Mouse (Mus musculus) T-helper 17 cell (primary cell): ENCODE results near the gene Unc5c.

Source experiments
- in situ Hi-C, 2 experiments: fragments of 300-600 bp; cut with MboI, MseI; formaldehyde crosslinking; loops; 1 replicate in 1 of 2; 2 replicates in 1 of 2; pipeline ENCODE4 v1.15.1; 2025; ENCODE audit warnings: high pct_unique_total_duplicates in 2 of 2

Gene Unc5c

DNA sequence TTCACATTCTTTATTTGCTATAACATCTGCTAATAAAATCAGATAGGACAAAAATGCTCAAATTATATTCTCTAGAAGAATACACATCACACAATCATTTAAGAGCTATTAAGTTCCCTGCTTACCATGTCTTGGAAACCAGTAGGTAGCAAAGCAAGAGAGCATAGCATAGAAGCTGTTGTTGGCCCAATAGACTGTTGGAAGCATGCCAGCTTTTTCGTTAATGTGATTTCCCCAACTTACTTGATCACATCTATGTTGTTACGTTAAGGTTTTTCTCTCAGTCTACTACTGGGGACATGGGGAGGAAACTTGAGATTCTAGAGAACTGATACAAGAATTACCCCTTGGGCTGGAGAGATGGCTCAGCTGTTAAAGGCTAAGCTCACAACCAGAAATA is 133.0 kb downstream of the Unc5c start:
- in situ Hi-C loops, result no loop called here

DNA sequence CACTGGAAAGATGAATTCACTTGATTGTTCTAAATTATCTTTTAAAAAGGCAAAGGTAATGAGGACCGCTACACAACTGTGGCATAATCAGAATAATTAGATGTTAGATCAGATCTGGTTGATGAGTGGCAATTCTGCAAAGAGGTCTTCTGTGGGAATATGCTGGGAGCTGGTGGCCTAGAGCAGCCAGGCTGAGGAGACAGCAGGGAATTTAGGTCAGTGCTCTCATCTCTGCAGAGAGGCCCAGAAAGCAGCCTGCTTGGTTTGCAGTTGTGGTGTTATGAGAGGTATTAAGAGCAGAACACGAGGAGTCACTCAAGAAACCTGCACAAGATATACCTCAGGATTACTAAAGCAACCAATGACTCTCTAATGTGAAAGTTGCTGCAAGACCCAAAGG is 133.9 kb downstream of the Unc5c start:
- in situ Hi-C loops, result no loop called here

GRCm38 (mm10) chr3:141601072-141601549 is 136.1 kb downstream of the Unc5c start:
- in situ Hi-C loops, result no loop called here

GRCm38 (mm10) chr3:141616718-141617117 is 151.7 kb downstream of the Unc5c start:
- in situ Hi-C loops, result no loop called here

DNA sequence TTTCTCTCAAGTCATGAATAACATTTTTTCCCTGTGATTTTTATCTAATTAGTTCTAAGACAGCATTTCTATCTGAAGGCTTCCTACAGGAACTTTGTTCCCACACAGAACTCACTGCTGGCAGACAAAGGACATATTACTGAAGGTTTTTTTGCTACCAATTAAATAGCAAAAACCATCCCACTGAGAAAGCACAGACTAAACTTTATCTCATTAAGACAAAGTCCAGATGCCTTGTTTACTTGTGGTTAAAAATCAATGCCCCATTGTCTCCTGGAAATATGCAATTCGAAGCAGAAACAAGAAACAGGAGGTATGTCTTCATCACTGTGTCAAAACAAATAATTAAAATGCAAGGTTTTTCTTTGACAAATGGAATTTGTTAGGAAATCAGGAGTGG is 153.7 kb downstream of the Unc5c start:
- in situ Hi-C loops, result no loop called here

DNA sequence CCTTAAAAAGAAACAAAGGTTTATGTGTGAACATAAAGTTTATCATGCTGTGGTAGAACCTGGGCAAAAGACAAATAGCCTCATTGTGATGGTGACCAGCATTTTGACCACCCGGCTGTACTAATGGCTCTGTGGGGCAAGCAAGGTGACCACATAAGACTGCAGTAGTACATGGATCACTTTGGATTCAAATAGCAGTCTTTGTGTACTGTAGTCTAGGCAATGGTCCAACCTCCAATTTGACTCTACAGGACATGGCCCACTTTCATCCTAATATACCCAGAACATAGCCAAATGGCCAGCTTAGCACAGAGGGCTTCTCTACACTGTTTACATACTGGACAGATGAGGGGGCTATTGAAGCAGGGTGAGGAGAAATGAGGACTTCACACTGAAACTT is 156.5 kb downstream of the Unc5c start:
- in situ Hi-C loops, result no loop called here

DNA sequence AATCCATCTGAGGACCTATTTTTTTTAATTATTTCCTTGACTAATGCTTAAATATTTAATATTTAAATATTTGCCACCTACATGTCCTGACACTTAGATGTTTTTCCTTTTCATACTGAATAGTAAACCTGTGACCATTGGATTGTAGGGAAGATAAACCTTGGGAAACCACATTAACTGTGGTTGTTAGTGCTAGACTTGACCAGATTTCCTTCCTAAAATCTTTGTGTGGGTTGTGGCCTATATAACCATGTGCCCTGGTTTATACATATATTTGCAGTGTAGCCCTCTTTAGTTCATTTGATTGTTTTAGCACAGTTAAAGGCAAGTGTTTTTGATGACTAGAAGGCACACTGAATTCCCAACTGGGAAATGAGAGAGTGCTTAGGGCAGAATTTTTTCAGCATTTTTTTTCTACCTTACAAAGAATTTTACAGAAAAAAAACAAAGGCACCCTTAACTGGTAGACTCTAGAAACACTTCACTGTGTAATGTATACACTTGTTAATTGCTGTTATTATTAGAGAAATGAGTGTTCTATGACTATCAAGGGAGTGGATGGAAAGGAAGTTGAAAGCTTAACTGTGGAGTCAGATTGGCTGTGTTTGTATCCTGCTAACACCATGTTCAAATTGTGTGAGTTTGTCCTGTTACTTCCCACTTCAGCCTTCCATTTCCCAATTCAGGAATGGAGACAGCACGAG is 162.1 kb downstream of the Unc5c start:
- in situ Hi-C loops, result no loop called here

- in situ Hi-C loops, result no loop called here
Observed at GRCm38 (mm10) chr3:141627639-141627977, 162.6 kb downstream of the Unc5c start.

DNA sequence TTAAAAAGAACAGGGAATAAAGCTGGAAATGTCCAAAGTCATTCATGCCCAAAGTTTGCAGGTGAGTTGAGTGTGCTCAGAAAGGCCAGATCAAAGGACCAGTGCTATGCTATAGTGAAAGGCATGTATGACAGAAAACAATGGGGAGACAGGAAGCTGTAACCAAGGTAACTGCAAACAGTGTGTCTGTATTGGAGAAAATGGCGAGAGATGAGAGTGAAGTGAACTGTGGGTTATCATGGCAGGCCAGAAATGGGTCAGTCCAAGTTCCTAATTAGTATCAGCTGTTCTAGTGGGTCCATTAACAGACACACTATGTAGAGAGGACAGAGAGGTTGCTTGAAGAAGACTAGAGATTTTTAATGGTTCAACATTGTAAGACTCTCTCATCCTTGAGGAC is 164.4 kb downstream of the Unc5c start:
- in situ Hi-C loops, result no loop called here

DNA sequence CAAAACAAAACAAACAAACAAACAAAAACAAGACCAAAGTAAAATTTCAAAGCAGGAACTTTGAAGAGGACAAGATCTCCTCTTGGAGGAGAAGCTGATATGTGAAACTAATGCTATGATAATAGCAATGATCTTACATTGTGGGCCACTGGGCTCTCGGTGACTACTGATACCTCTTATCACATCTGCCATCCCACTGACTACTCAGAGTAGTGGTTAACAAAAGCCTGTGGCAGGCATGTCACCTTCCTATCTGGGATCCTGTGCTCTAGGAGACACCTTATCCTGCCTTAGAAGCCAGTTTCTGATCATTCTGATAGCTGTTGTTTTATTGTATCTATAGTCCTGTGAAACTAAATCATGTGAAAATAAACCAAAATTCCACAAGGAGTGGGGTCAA is 172.9 kb downstream of the Unc5c start:
- in situ Hi-C loops, result no loop called here

- in situ Hi-C loops, result no loop called here
Observed at GRCm38 (mm10) chr3:141644264-141644663, 179.2 kb downstream of the Unc5c start.

DNA sequence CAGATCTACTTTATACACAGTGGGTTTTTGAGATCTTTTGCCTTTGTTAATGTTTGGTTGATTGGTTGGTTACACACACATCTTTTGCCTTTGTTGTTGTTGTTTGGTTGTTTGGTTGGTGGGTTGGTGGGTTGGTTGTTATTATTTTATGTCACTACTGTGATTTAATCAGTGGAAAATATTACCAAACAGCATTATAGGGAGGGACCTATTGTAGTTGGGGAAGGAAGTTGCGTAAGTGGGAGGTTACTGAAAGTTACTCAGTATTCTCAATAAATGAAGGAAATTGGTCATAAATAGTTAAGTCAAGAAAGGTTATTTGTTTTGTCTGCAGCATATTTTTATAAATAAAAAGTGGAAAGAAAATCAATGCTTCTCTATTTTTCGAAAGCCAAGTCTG is 181.6 kb downstream of the Unc5c start:
- in situ Hi-C loops, result no loop called here

DNA sequence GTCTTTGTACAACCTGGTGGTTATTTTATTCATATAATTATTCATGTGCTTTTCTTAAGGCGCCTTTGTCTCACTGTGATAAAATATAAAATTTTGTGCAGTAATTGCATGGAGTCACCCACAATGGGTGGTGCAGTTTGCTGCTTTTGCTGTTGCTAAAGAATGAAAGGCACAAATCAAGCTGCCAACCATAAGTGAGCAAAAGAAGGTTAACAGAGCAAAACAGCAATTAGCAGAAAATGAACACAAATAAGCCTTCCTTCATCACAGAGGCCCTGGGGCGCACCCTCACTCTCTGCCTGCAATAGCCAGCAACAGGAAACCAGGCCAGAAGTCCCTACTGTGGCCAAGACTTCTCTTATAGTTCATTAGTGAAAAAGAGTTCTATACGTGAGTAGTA is 185.6 kb downstream of the Unc5c start:
- in situ Hi-C loops, result no loop called here

DNA sequence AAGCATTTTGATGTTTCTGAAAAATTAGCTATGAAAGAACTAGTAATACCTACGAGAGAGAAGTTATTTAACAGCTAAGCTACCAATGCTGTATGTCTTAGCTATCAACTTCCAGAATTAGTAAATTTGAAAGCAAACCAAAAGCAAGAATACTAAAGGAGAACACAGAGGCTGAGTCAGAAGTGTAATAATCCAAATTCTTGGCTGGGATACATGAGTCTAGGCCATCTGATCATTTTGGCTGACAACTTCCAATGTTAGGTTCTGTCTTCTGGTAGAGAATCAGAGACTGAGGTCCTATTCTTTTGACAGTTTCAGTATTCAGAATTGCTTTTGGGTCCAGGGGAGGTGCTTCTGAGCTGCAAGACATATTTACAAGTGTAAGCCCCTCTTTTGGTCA is 188.9 kb downstream of the Unc5c start:
- in situ Hi-C loops, result no loop called here

DNA sequence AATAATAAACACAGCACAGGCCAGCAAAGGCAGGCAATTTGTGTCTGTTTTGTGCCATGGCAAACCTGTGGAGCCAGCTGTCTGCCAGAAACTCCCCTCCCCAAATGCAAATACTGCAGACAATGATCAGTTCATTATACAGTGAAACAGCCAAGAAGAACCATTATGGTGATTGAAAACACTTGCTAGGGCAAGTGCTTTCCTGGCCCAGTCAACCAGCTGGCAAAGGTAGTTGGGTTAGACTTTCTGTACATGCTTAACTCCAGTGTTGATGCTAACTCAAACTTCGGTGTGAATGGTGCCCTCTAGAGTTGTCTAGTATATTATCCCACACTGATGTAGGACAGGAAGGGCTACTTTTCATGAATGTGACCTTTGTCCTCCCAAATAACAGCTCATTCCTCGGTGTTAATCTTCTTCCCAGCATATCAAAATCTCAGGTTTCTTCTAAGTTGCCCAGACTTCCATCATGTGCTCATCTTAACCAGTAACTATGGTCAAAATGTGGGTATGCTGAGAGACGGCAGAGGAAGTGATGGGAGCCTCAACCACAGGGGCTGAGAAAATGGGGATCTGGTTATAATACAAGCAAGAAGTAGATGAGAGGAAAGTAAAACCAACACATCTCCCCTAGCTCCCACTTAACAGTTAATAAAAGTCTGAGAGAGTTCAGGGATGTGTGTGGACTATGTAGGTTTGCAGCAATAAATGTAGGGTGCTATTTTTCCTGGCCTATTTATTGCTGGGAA is 194.2 kb downstream of the Unc5c start:
- in situ Hi-C loops, result no loop called here

GRCm38 (mm10) chr3:141660065-141661062 is 195.3 kb downstream of the Unc5c start:
- in situ Hi-C loops, result no loop called here

DNA sequence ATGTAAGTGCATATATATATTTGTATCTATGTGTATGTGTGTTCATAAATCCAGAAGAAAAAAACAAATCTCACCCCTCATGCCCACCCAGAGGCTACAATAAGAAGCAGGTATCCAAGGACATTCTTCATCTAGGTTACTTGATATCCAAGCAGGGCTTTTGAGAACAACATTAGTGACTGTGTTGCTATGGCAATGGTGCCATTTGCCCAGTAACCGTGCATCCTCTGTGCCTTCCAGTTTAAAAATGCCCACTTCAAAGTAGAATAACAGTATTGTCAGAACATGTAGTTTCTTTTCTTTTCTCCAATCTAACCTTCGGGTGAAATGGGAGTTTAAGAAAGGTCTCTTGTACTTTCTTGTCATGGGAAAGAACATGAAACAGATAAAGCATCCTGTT is 224.1 kb downstream of the Unc5c start:
- in situ Hi-C loops, result no loop called here

DNA sequence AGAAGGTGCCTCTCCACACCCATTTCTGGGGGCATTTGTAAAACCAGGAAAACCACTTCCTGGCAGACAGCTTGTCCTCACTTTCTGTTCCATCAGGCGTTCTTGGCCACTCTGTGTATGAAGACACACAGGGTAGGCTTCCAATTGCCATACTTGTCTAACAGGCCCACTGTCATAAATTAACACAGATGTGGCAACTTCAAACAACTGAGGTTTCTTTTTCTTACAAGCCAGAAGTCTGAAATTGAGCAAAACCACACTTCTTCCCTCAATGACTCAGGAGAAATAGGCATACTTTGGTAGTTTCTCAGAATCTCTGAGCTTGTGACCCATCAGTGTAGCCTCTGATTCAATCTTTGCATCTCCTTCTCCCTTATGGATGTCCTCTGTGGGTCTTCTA is 225.7 kb downstream of the Unc5c start:
- in situ Hi-C loops, result no loop called here

DNA sequence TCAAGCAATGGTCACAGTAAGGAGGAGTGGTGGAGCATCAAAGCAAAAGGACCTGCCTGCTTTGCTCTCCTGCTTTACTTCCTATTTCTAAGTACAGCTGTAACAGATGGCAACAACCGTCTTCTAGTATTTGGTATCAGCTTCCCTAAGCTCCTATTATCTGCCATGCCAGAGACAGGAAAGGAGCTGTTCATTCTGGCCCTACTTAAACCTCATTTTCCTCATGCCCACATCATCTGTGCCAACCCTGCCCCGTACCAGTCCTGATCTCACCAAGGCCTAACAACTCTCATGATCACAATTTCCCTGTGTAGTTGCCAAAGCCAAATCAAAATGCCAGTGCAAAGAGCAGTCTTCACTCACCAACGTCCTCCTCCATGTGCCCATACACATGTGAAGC is 226.4 kb downstream of the Unc5c start:
- in situ Hi-C loops, result no loop called here

GRCm38 (mm10) chr3:141691846-141692245 is 226.8 kb downstream of the Unc5c start:
- in situ Hi-C loops, result no loop called here

GRCm38 (mm10) chr3:141699177-141699576 is 234.2 kb downstream of the Unc5c start:
- in situ Hi-C loops, result no loop called here

- in situ Hi-C loops, result no loop called here
Observed at GRCm38 (mm10) chr3:141701381-141701909, 236.4 kb downstream of the Unc5c start.
